Mouse (Mus musculus) effector memory CD4-positive, alpha-beta T cell, adult 7 months (primary cell): ENCODE measurements around the gene Serpinb9. TPM values are rescaled to one million over a fixed set of nuclear protein-coding genes. Genes with fewer than 3 reads are reported as not detected.

Experiments
- polyA plus RNA-seq: library from polyadenylated mRNA; unstranded; fragments of 100-300 nt; shearing (Covaris generic); gene quantifications from one replicate; pipeline ENCODE4 v1.2.1, GENCODE M21; 2017

Gene Serpinb9
- polyA plus RNA-seq, result 312 TPM

DNA sequence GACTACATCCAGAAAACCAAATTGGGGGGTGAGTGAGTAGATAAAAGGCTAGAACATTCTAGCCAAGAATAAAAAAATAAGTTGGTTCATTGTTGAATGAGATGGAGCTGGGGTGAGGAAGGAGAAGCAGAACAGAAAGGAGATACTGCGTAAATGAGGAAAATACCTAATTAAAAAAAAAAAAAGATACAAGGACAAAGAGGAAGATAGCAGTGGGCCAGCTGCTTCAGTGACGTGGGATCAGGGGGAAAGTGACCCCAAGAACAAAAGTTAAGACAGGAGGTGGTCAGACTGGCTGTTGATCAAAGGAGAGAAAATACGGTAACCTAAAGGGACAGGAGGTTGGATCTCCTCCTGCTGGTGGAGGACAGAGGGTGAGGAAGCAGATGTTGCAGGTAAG, at the start of gene Serpinb9:
Serpinb9 (plus strand) TSS at position 301 of the 400 bp plus-strand sequence.

DNA sequence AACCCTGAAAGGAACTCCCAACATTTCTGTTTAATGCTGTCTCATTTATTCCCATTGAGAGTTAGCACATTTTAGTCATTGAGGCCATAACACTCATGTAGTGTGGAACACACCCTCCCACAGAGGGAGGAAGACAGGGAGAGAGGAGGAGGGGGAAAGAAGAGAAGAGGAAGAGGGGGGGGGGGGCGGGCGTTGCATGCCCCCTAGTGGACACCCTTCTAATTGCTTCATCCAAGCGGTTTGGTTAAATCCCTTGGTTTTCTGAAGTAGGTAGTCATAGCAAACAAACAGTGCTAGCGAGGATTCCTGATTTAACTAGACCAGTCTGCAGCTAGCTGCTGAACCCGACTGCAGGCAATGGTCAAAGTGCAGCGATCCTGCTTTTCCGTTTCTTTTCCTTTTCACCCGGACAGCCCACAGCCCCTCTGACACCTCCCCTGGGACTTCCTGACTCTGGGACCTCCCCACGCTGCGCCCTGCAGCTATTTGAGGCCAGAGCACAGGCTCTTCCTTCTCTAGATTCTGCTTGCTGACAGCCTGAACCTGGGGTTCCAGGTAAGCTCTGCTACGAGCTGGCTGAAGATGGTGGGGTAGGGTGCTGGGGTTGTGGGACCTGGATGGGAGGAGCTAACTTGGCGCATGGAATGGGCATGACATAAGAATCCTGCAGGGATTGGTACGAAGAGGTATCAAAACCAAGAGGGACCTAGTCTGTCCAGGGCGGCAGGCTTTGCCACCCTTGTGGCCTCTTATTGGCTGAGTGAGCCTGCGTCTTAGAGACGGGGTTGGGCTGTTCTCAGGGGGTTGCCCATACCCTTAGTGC, 37.9 kb upstream of the Serpinb9 start, which contains the start of gene Serpinb6b:
Serpinb6b (plus strand) TSS at position 221 of the 823 bp plus-strand sequence.

DNA sequence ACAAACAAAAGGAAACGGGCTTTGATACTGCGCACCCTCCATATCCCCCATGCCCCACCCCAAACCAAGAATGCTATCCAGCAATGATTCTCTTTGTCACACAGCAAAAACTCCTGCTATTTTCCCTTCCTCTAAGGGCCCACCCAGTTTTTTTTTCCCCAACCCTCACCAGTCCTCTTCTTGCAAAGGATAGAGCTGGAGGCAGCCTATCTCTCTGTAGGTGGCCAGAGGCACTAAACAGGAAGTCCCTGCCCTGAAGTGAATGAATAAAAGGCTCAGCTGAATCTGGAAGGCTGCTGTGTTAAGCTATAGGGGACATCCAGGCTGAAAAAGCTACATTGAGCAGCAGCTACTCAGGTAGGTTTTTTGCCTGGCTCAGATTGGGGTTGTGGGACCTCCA, 24.2 kb downstream of the Serpinb9 start, which contains the start of gene Serpinb9b:
Serpinb9b (plus strand) TSS at position 173 of the 400 bp plus-strand sequence.

Other genes starting within 250 kb of the Serpinb9 start
- not detected for gene Mylk4, start 219.3 kb upstream of the Serpinb9 start, polyA plus RNA-seq
- gene Wrnip1, start 201.2 kb upstream of the Serpinb9 start, polyA plus RNA-seq, result 69.0 TPM
- not detected for gene D930007J09Rik, start 200.4 kb upstream of the Serpinb9 start, polyA plus RNA-seq
- gene Serpinb1a, start 152.1 kb upstream of the Serpinb9 start, polyA plus RNA-seq, result 33.2 TPM
- gene Serpinb1c, start 105.0 kb upstream of the Serpinb9 start, polyA plus RNA-seq, result not detected
- 114 TPM for gene Serpinb6b, start 38.0 kb upstream of the Serpinb9 start, polyA plus RNA-seq
- gene Serpinb9b, start 24.2 kb downstream of the Serpinb9 start, polyA plus RNA-seq, result 0.62 TPM
- gene Serpinb1b, start 75.3 kb downstream of the Serpinb9 start, polyA plus RNA-seq, result 0.94 TPM
- gene Serpinb9c, start 156.5 kb downstream of the Serpinb9 start, polyA plus RNA-seq, result not detected
- not detected for gene Serpinb9d, start 189.7 kb downstream of the Serpinb9 start, polyA plus RNA-seq
- not detected for gene Serpinb9e, start 246.4 kb downstream of the Serpinb9 start, polyA plus RNA-seq